Mouse (Mus musculus) CH12.LX (cell line): ENCODE data around the gene Tfap2d.

Source experiments
- CTCF ChIP-seq, 2 experiments: IDR thresholded peaks in 1 of 2; conservative IDR thresholded peaks in 1 of 2; 2 replicates each; pipeline ENCODE4 v1.5.1; 2011 to 2012; ENCODE audit warnings: low read depth in 2 of 2, low read length in 2 of 2, improper control_type of control experiment in 1 of 2, inconsistent platforms in 1 of 2, mild to moderate bottlenecking in 1 of 2, moderate library complexity in 1 of 2
- POLR2A ChIP-seq: IDR thresholded peaks from 2 replicates; pipeline ENCODE4 v1.6.1; 2011; ENCODE audit warnings: low read depth, mild to moderate bottlenecking, improper control_type of control experiment, low read length
- POLR2AphosphoS2 ChIP-seq: IDR thresholded peaks from 2 replicates; pipeline ENCODE4 v1.6.1; 2011; ENCODE audit warnings: low read depth, low read length, improper control_type of control experiment

DNA sequence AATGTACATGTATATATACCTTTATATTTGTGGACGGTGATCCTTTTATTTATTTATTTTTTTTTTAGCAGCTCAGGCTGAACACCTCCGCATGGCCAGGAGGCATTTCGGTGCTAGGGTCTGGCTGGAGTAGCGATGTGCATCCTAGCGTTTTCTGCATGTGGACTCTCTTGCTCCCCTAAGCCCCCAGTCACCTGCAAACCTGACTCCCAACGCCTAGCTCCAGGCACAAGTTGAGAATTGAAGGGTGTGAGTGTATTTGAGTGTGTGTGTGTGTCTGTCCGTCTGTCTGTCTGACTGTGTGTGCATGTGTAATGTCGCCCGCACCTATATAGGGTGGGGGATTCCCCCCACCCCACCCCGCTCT is 937 bp downstream of the Tfap2d start:
- no peak for TF ChIP-seq POLR2AphosphoS2
- no peak for TF ChIP-seq POLR2A
- no peak for TF ChIP-seq CTCF (conservative IDR thresholded peaks at IDR 0.05 in 1 of 2, IDR thresholded peaks at IDR 0.05 in 1 of 2; ENCODE audit: low read depth in 2 of 2, low read length in 2 of 2)
